Mouse (Mus musculus): ENCODE results near the gene Ndufs5.

DNA sequence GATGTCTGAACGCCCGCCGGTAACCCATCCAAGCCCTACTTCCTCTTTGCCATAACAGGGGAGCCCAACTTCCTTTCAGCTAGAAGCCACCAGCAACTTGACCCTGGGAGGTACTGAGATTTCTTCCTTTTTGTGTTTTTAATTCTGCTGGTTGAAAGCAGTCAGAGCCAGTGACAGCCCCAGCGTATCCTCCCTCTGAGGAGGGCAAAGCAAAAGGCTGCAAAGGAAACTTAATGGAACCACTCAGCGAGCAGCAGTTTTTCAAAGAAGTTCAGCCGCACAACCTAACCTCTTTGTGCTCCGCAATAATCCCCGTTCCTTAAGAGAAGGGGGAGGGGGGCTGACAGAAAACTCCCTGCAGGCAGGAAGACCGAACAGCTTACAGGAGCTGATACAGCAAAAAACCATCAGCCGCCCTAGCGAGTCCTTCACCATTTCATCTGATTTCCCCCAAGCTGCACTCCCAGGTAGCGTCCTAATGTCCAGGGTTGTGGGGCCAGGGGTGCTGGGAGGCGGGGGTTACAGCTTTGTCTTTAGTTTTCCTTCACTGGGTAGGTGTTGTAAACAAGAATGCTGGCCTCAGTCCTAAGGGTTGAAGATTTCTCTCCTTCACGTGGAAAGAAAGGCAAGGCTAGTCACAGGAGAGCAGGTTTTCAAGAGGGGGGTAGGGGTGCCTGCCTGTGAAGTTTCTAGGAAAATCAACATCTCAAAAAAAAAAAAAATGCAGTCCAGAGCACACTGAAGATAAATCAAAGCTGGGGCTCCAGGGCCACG, 54.9 kb downstream of the Ndufs5 start:
- TF ChIP-seq POLR2A (IDR thresholded peaks at IDR 0.05; ENCODE audit: low read depth, low read length) (no peak), BHLHE40 (IDR thresholded peaks at IDR 0.05; ENCODE audit: low read depth, low read length) (no peak), CTCF (conservative IDR thresholded peaks at IDR 0.05 in 1 of 2, IDR thresholded peaks at IDR 0.05 in 1 of 2; ENCODE audit: low read depth in 2 of 2, low read length in 2 of 2) (no peak), CHD2 (IDR thresholded peaks at IDR 0.05; ENCODE audit: low read length) (no peak), USF2 (conservative IDR thresholded peaks at IDR 0.05; ENCODE audit: low read depth, low read length) (no peak), UBTF (IDR thresholded peaks at IDR 0.05; ENCODE audit: low read depth, low read length) (no peak), E2F4 (IDR thresholded peaks at IDR 0.05; ENCODE audit: insufficient replicate concordance, low read depth, low read length) (no peak), MXI1 (IDR thresholded peaks at IDR 0.05; ENCODE audit: low read depth, low read length) (no peak), ELF1 (IDR thresholded peaks at IDR 0.05; ENCODE audit: low read depth, low read length) (no peak)
